Mouse (Mus musculus): ENCODE data around the gene Stox1. TPM values are rescaled to one million over a fixed set of nuclear protein-coding genes. Genes with fewer than 3 reads are reported as not detected.
A peak's percentile ranks its signal among the peaks of the same experiment; 100 is the strongest.

The Stox1 gene
- 2.9 and 4.6 TPM in 2 replicates for polyA plus RNA-seq (2014; fragmentation: Nextera tagmentation; extraction: Ambion mirVana)

GRCm38 (mm10) chr10:62725771-62726687 is at the start of gene Stox1:
Gene Stox1, minus strand, starts transcription at chr10:62726128.
- H3K27me3 ChIP-seq (ENCODE audit: insufficient read depth, low read length) = peaks cover 5% of the 10 kb centered on the region; the same call in 1 of the 2 replicates
- DNase-seq (peak; percentile 84), ATAC-seq (ENCODE audit: insufficient read depth) (peak; percentile 84)
- H3K4me3 ChIP-seq (ENCODE audit: low read depth, low read length) = peak within 1 kb of the TSS; percentile 58
- 1% methylated on average over 66 of the region's 85 CpGs for WGBS
- no peaks in the 10 kb centered on the region for H3K36me3 ChIP-seq (ENCODE audit: insufficient read depth)
- H3K9ac ChIP-seq = peak within 1 kb of the TSS; percentile 57
- H3K4me1 ChIP-seq (ENCODE audit: insufficient read depth) = no peaks in the 10 kb centered on the region
- H3K27ac ChIP-seq (ENCODE audit: low read depth) = no peak within 1 kb of the TSS
- peak within 1 kb of the TSS; percentile 83 for H3K4me2 ChIP-seq
- no peaks in the 10 kb centered on the region for H3K9me3 ChIP-seq (ENCODE audit: low read depth, low read length)
- no peak for TF ChIP-seq CTCF (IDR thresholded peaks at IDR 0.05; ENCODE audit: low read depth)

- DNase-seq = no peak
Observed at GRCm38 (mm10) chr10:62750781-62751180, 24.9 kb upstream of the Stox1 start.

GRCm38 (mm10) chr10:62739961-62740737 is 14.2 kb upstream of the Stox1 start:
- DNase-seq = no peak
- Histone ChIP-seq H3K9ac (no peak overlapping the region), H3K27ac (ENCODE audit: low read depth) (no peak overlapping the region), H3K9me3 (ENCODE audit: low read depth, low read length) (no peaks in the 10 kb centered on the region), H3K27me3 (ENCODE audit: insufficient read depth, low read length) (no peaks in the 10 kb centered on the region), H3K4me3 (ENCODE audit: low read depth, low read length) (no peak overlapping the region), H3K4me2 (no peak overlapping the region), H3K4me1 (ENCODE audit: insufficient read depth) (no peaks in the 10 kb centered on the region), H3K36me3 (ENCODE audit: insufficient read depth) (peaks cover 43% of the 10 kb centered on the region)
- no peak; the same call in 1 of the 2 replicates for ATAC-seq (ENCODE audit: insufficient read depth)
- no peak for TF ChIP-seq CTCF (IDR thresholded peaks at IDR 0.05; ENCODE audit: low read depth)
- 81% methylated on average over 4 of the region's 4 CpGs for WGBS

More at GRCm38 (mm10) chr10:62750781-62751180, 24.9 kb upstream of the Stox1 start:
- Histone ChIP-seq H3K9me3 (ENCODE audit: low read depth, low read length) (no peaks in the 10 kb centered on the region), H3K4me2 (no peak overlapping the region), H3K27me3 (ENCODE audit: insufficient read depth, low read length) (no peaks in the 10 kb centered on the region), H3K4me1 (ENCODE audit: insufficient read depth) (no peaks in the 10 kb centered on the region), H3K36me3 (ENCODE audit: insufficient read depth) (peaks cover 96% of the 10 kb centered on the region), H3K27ac (ENCODE audit: low read depth) (no peak overlapping the region), H3K4me3 (ENCODE audit: low read depth, low read length) (no peak overlapping the region), H3K9ac (no peak overlapping the region)
- WGBS = 78% methylated on average over 6 of the region's 6 CpGs
- no peak for ATAC-seq (ENCODE audit: insufficient read depth)
- no peak for TF ChIP-seq CTCF (IDR thresholded peaks at IDR 0.05; ENCODE audit: low read depth)

GRCm38 (mm10) chr10:62736965-62737688 is 11.2 kb upstream of the Stox1 start:
- Histone ChIP-seq H3K27me3 (ENCODE audit: insufficient read depth, low read length) (no peaks in the 10 kb centered on the region), H3K36me3 (ENCODE audit: insufficient read depth) (peaks cover 18% of the 10 kb centered on the region), H3K27ac (ENCODE audit: low read depth) (no peak overlapping the region), H3K4me1 (ENCODE audit: insufficient read depth) (no peaks in the 10 kb centered on the region), H3K9me3 (ENCODE audit: low read depth, low read length) (no peaks in the 10 kb centered on the region), H3K4me3 (ENCODE audit: low read depth, low read length) (no peak overlapping the region), H3K4me2 (no peak overlapping the region), H3K9ac (no peak overlapping the region)
- 35% methylated on average over 4 of the region's 4 CpGs for WGBS
- TF ChIP-seq CTCF (IDR thresholded peaks at IDR 0.05; ENCODE audit: low read depth) = no peak
- ATAC-seq (ENCODE audit: insufficient read depth) (no peak), DNase-seq (no peak)

- H3K9me3 ChIP-seq (ENCODE audit: low read depth, low read length) = no peaks in the 10 kb centered on the region
- no peak for TF ChIP-seq CTCF (IDR thresholded peaks at IDR 0.05; ENCODE audit: low read depth)
- no peaks in the 10 kb centered on the region for H3K36me3 ChIP-seq (ENCODE audit: insufficient read depth)
- no peak overlapping the region for H3K9ac ChIP-seq
- 67% methylated on average over 10 of the region's 10 CpGs for WGBS
- H3K4me2 ChIP-seq = no peak overlapping the region
- H3K4me3 ChIP-seq (ENCODE audit: low read depth, low read length) = no peak overlapping the region
- H3K27ac ChIP-seq (ENCODE audit: low read depth) = no peak overlapping the region
- ATAC-seq (ENCODE audit: insufficient read depth) = no peak
- DNase-seq = no peak
- no peaks in the 10 kb centered on the region; the same call in 1 of the 2 replicates for H3K27me3 ChIP-seq (ENCODE audit: insufficient read depth, low read length)
- H3K4me1 ChIP-seq (ENCODE audit: insufficient read depth) = no peaks in the 10 kb centered on the region
Observed at GRCm38 (mm10) chr10:62730826-62731225, 4.9 kb upstream of the Stox1 start.

- Histone ChIP-seq H3K36me3 (ENCODE audit: insufficient read depth) (no peaks in the 10 kb centered on the region), H3K9ac (no peak overlapping the region), H3K4me1 (ENCODE audit: insufficient read depth) (no peaks in the 10 kb centered on the region), H3K27me3 (ENCODE audit: insufficient read depth, low read length) (peaks cover 5% of the 10 kb centered on the region; the same call in 1 of the 2 replicates), H3K4me2 (peak overlapping the region; percentile 83), H3K27ac (ENCODE audit: low read depth) (no peak overlapping the region), H3K4me3 (ENCODE audit: low read depth, low read length) (peak overlapping the region; percentile 58), H3K9me3 (ENCODE audit: low read depth, low read length) (no peaks in the 10 kb centered on the region)
- no peak for TF ChIP-seq CTCF (IDR thresholded peaks at IDR 0.05; ENCODE audit: low read depth)
- peak; percentile 45; the same call in 1 of the 2 replicates for ATAC-seq (ENCODE audit: insufficient read depth)
- DNase-seq = peak; percentile 62
- 2% methylated on average over 7 of the region's 7 CpGs for WGBS
Observed at GRCm38 (mm10) chr10:62724936-62725335, 992 bp downstream of the Stox1 start.

Data from lung, embryonic 14.5 days (tissue).